Mouse (Mus musculus) C2C12 (cell line): ENCODE data around the gene Rps15. TPM values are rescaled to one million over a fixed set of nuclear protein-coding genes. Genes with fewer than 3 reads are reported as not detected.
"Not testable (repeated sequence)": the region's sequence is repeated elsewhere in the genome, so short reads cannot be mapped to it uniquely, and the experiment has no call there.

Source experiments
- H3K27me3 ChIP-seq: one replicate; pipeline ENCODE4 v1.6.1; 2011; ENCODE audit not compliant: control insufficient read depth, insufficient read depth, insufficient read length
- H3K36me3 ChIP-seq: one replicate; pipeline ENCODE4 v1.6.1; 2011; ENCODE audit not compliant: control insufficient read depth, insufficient read depth
- H3K4me3 ChIP-seq: one replicate; pipeline ENCODE4 v1.5.1; 2011; ENCODE audit warnings: mild to moderate bottlenecking, control low read depth; ENCODE audit not compliant: poor library complexity, insufficient read depth, severe bottlenecking
- H3K79me2 ChIP-seq: one replicate; pipeline ENCODE4 v1.6.1; 2011; ENCODE audit not compliant: control insufficient read depth, insufficient read depth
- H3K79me3 ChIP-seq: one replicate; pipeline ENCODE4 v1.6.1; 2011; ENCODE audit warnings: low read depth, control low read depth
- H3ac ChIP-seq: one replicate; pipeline ENCODE3; 2011; ENCODE audit warnings: low read depth; ENCODE audit not compliant: control insufficient read depth, insufficient read length
- CEBPB ChIP-seq: IDR thresholded peaks from one replicate; pipeline ENCODE4 v1.6.1; 2011; ENCODE audit warnings: low read depth, mild to moderate bottlenecking, control low read depth, moderate library complexity
- CTCF ChIP-seq: IDR thresholded peaks from one replicate; pipeline ENCODE4 v1.5.1; 2011; ENCODE audit not compliant: control insufficient read depth, insufficient read depth, insufficient read length
- FOSL1 ChIP-seq: IDR thresholded peaks from one replicate; pipeline ENCODE4 v1.8.0; 2011; ENCODE audit warnings: mild to moderate bottlenecking, low read length; ENCODE audit not compliant: poor library complexity, insufficient read depth, severe bottlenecking
- MAX ChIP-seq: IDR thresholded peaks from one replicate; pipeline ENCODE4 v1.6.1; 2011; ENCODE audit warnings: mild to moderate bottlenecking, control low read depth
- MYOD1 ChIP-seq: IDR thresholded peaks from one replicate; pipeline ENCODE4 v1.6.1; 2011; ENCODE audit warnings: low read depth; ENCODE audit not compliant: control insufficient read depth, insufficient read length
- MYOG ChIP-seq: IDR thresholded peaks from one replicate; pipeline ENCODE4 v1.6.1; 2011; ENCODE audit not compliant: control insufficient read depth, insufficient read length; ENCODE audit errors: extremely low read depth
- USF1 ChIP-seq: IDR thresholded peaks from one replicate; pipeline ENCODE4 v1.6.1; 2011; ENCODE audit warnings: low read depth, mild to moderate bottlenecking, control low read depth, moderate library complexity
- long read RNA-seq, 2 experiments: library from polyadenylated mRNA; unstranded; transcript quantifications; one replicate each; pipeline ENCODE4 v2.0.0; 2019 to 2020
- polyA plus RNA-seq: library from polyadenylated mRNA; unstranded; fragments of >200 nt; fragmentation: generic; extraction: Trizol; gene quantifications from one replicate; pipeline ENCODE4 v1.2.1, GENCODE M21; 2012; ENCODE audit warnings: missing spikeins

The Rps15 gene
- 5,397 TPM for polyA plus RNA-seq
- long read RNA-seq, experiment 1, transcript Rps15-201 (3 exons, 572 nt): minor isoform, 309 of 1,113 reads
- long read RNA-seq, experiment 1, transcript Rps15-202 (4 exons, 500 nt): major isoform, 684 of 1,113 reads
- long read RNA-seq, experiment 1, partial matches to known transcripts: 105 of 1,113 reads
- long read RNA-seq, experiment 1, other reads (novel, unspliced or antisense): 15 of 1,113 reads
- long read RNA-seq, experiment 2, transcript Rps15-202 (4 exons, 500 nt): major isoform, 289 of 333 reads
- long read RNA-seq, experiment 2, transcript Rps15-201 (3 exons, 572 nt): minor isoform, 30 of 333 reads
- long read RNA-seq, experiment 2, partial matches to known transcripts: 8 of 333 reads
- long read RNA-seq, experiment 2, other reads (novel, unspliced or antisense): 6 of 333 reads

- H3K4me3 ChIP-seq: peak within 1 kb of the TSS; percentile 97
- peaks cover 31% of the 10 kb centered on the region for H3K79me2 ChIP-seq
- peak within 1 kb of the TSS; percentile 74 for H3ac ChIP-seq
- peaks cover under 1% of the 10 kb centered on the region for H3K27me3 ChIP-seq
- H3K36me3 ChIP-seq: peaks cover 41% of the 10 kb centered on the region
- TF ChIP-seq MAX: peak; percentile 59
- no peak for TF ChIP-seq MYOD1
- peak; percentile 82 for TF ChIP-seq CTCF
- TF ChIP-seq CEBPB: peak; percentile 35
- peaks cover 17% of the 10 kb centered on the region for H3K79me3 ChIP-seq
These were observed at the start of gene Rps15 for GRCm38 (mm10) chr10:80292251-80293146. Gene Rps15, plus strand, starts transcription at chr10:80292453.

- no peaks in the 10 kb centered on the region for H3K79me2 ChIP-seq
- H3K27me3 ChIP-seq: no peaks in the 10 kb centered on the region
- TF ChIP-seq MAX (no peak), CEBPB (no peak), FOSL1 (no peak), USF1 (no peak), MYOD1 (no peak), CTCF (no peak), MYOG (no peak)
- no peak overlapping the region for H3K4me3 ChIP-seq
- H3K36me3 ChIP-seq: peaks cover 76% of the 10 kb centered on the region
- no peak overlapping the region for H3ac ChIP-seq
- H3K79me3 ChIP-seq: no peaks in the 10 kb centered on the region
These were observed 49.6 kb upstream of the Rps15 start for GRCm38 (mm10) chr10:80242607-80243006.

- TF ChIP-seq MYOG: no peak
- TF ChIP-seq CEBPB: no peak
- TF ChIP-seq CTCF: no peak
- TF ChIP-seq MYOD1: no peak
- no peak for TF ChIP-seq USF1
- no peak for TF ChIP-seq MAX
- no peak for TF ChIP-seq FOSL1
- Histone ChIP-seq H3K79me2 (peaks cover 7% of the 10 kb centered on the region), H3K79me3 (peaks cover 5% of the 10 kb centered on the region), H3K36me3 (peaks cover 53% of the 10 kb centered on the region), H3K4me3 (no peak overlapping the region), H3K27me3 (no peaks in the 10 kb centered on the region), H3ac (no peak overlapping the region)
These were observed 47.4 kb upstream of the Rps15 start for GRCm38 (mm10) chr10:80244791-80245399.

- peaks cover 46% of the 10 kb centered on the region for H3K36me3 ChIP-seq
- H3K79me2 ChIP-seq: peaks cover 14% of the 10 kb centered on the region
- H3K4me3 ChIP-seq: no peak overlapping the region
- no peaks in the 10 kb centered on the region for H3K27me3 ChIP-seq
- TF ChIP-seq MYOD1 (no peak), MYOG (no peak), CEBPB (no peak), CTCF (peak; percentile 33), FOSL1 (no peak), MAX (peak; percentile 40), USF1 (no peak)
- H3ac ChIP-seq: peak overlapping the region; percentile 36
- H3K79me3 ChIP-seq: peaks cover 11% of the 10 kb centered on the region
These were observed 46.7 kb upstream of the Rps15 start for GRCm38 (mm10) chr10:80245600-80245999.

GRCm38 (mm10) chr10:80247849-80248248 lies 44.4 kb upstream of the Rps15 start:
- Histone ChIP-seq H3K79me3 (peaks cover 28% of the 10 kb centered on the region), H3K36me3 (peaks cover 38% of the 10 kb centered on the region), H3K79me2 (peaks cover 36% of the 10 kb centered on the region), H3K4me3 (no peak overlapping the region), H3ac (no peak overlapping the region), H3K27me3 (no peaks in the 10 kb centered on the region)
- TF ChIP-seq FOSL1 (no peak), MYOG (no peak), USF1 (no peak), MAX (no peak), CEBPB (no peak), MYOD1 (no peak), CTCF (no peak)

GRCm38 (mm10) chr10:80248437-80248836 lies 43.8 kb upstream of the Rps15 start:
- H3K36me3 ChIP-seq: peaks cover 37% of the 10 kb centered on the region
- not testable (repeated sequence) for H3K4me3 ChIP-seq, H3K27me3 ChIP-seq, H3ac ChIP-seq
- H3K79me2 ChIP-seq: peaks cover 42% of the 10 kb centered on the region
- peaks cover 32% of the 10 kb centered on the region for H3K79me3 ChIP-seq
